Mouse (Mus musculus) brain, embryonic 14.5 days (tissue): ENCODE measurements around the gene Tekt3.

ENCODE experiments used
- CTCF ChIP-seq: fragments of 200-500 bp; IDR thresholded peaks from 2 replicates; pipeline ENCODE4 v1.5.1; 2012; ENCODE audit warnings: inconsistent platforms, mild to moderate bottlenecking, moderate library complexity, borderline replicate concordance; ENCODE audit not compliant: insufficient read depth, insufficient read length; ENCODE audit errors: extremely low read depth
- POLR2A ChIP-seq: fragments of 200-500 bp; IDR thresholded peaks from 2 replicates; pipeline ENCODE4 v1.6.1; 2012; ENCODE audit warnings: mild to moderate bottlenecking, inconsistent platforms, borderline replicate concordance; ENCODE audit not compliant: poor library complexity, insufficient read depth, insufficient read length, severe bottlenecking; ENCODE audit errors: extremely low read depth

DNA sequence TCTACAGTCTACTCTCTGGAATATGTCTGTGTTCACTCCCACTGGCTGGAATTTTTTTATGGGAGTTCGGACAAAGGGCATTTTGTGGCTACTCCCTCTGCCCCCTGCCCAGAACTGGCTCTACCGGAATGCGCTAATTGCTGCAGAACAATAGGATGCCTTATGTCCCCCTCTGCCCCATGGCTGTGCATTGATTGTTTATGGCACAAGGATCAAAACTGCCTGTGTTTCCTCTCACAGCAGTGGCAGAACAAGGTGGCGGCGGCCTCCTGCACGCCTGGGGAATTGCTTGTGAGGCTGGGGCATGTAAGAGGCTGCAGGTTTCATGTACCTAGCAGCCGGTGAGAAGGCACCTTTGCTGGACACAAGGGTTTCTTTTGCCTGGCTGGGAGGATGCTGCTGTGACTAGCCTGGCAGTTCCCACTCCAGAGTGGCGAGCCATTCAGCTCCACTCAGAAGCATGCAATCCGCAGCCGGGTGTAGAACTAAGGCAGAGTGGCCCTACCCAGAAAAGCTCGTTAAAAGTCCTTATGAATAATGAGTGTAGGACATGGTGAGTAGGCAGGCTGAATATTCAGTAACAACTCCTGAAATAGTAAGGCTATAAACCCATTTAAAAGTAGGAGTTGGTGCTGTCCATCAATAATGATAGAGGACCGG lies 21.3 kb upstream of the Tekt3 start:
- no peak for TF ChIP-seq POLR2A
- TF ChIP-seq CTCF: no peak
